Mouse (Mus musculus) gastrocnemius, postnatal 4 days (tissue): ENCODE data around the gene Tbc1d7. TPM values are rescaled to one million over a fixed set of nuclear protein-coding genes. Genes with fewer than 3 reads are reported as not detected.
A peak's percentile ranks its signal among the peaks of the same experiment; 100 is the strongest.

Source experiments
- DNase-seq, 2 experiments: peaks; one replicate each; pipeline ENCODE4 v3.0.0; 2021 to 2022; ENCODE audit warnings: low spot score in 2 of 2, mixed read lengths in 2 of 2
- total RNA-seq, 2 experiments: library from RNA; stranded (reverse); gene quantifications; 2 replicates each; pipeline ENCODE4 v1.2.3; 2021

Gene Tbc1d7
- total RNA-seq, 2 experiments from 2014 or later: 24.0 to 26.8 TPM

DNA sequence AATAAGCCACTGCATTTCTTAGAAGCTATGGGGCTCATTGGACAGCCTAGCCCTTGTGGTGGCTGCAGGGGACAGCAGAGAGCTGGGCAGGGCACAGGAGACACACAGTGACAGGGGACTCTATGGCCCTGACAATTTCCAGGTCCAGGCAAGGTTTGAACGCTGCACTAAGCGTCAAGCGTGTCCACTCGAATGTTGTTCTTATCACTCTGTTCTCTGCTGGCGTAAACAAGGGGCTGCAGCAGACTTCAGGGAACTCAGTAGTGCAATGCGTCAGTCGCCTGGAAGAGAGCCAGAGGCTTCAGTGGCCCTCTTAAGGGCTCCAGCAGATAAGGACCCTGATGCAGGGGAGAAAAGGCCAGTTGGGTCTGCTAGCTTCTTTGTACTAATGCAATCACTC, 24.7 kb upstream of the Tbc1d7 start:
- DNase-seq: no peak

DNA sequence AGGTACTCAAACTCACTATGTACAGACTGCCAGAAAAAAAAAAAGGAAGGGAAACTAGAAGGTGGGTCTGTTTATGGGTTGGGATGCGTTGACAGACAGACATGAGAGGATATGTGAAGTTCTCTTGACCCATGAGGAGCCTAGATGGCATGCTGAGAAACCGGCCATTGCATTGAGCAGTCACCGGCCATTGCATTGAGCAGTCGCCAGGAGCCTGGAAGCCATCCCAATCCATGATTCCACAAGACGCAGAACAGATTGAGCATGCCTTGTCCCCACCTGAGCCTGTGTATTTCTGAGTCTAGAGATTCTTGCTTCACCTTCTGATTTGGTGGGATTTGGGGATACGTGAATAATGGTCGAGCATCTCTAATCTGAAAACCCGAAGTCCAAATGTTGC, 22.6 kb upstream of the Tbc1d7 start:
- no peak for DNase-seq

DNA sequence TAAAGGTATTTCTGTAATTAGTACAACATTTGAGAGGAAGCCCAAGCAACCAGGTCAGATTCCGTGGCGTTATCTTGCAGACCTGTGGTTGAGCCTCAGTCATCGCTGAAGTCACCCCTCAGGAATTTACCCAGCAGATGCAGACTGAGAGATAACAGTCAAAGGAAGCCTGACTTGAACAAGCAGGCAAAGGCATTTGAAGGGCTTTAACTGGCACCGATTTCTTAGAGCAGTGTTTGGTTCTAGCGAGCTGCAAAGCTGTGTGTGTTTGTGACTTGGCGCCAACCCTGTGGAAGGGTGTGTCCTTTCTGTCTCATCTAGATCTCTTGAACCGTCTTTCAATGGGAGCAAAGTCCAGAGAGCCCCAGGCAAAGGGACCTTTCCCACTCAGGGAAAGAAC, 22.0 kb upstream of the Tbc1d7 start:
- DNase-seq: no peak

GRCm38 (mm10) chr13:43191741-43192192, 20.5 kb upstream of the Tbc1d7 start:
- no peak for DNase-seq

GRCm38 (mm10) chr13:43191290-43191689, 20.0 kb upstream of the Tbc1d7 start:
- DNase-seq: no peak

DNA sequence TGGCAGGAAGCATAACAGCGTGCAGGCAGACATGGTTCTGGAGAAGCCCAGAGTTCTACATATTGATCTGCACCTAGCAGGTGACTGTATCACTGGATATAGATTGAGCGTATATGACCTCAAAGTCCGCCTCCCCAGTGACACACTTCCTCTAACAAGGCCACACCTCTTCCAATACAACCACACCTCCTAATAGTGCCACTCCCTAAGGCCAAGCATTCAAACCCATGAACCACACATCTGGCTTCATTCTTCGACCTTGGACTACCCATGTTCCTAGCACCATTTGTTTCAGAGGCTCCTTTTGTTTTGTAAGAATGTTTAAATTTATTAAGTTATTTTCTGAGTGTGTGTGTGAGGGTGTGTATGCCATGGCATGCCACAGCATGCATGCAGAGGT, 16.4 kb upstream of the Tbc1d7 start:
- DNase-seq: no peak

GRCm38 (mm10) chr13:43183248-43184055, 12.2 kb upstream of the Tbc1d7 start:
- no peak for DNase-seq

GRCm38 (mm10) chr13:43182465-43183201, 11.3 kb upstream of the Tbc1d7 start:
- DNase-seq: peak; percentile 60 to 84

DNA sequence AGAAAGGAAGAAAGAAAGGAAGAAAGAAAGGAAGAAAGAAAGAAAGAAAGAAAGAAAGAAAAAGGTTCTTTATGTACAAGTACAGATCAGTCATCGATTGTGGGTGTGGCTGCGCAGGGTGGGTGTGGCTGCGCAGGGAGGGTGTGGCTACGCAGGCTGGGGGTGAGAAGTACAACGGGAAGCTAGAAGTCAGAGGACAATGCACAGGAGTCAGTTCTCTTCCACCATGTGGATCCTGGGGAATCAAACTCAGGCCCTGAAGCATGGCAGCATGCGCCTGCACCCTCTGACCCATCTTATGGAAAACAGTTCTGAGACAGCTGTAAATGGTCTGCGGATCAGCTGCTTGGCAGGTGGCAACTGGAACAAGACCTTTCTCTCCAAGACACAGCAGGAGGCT, 9.8 kb upstream of the Tbc1d7 start:
- no peak for DNase-seq

DNA sequence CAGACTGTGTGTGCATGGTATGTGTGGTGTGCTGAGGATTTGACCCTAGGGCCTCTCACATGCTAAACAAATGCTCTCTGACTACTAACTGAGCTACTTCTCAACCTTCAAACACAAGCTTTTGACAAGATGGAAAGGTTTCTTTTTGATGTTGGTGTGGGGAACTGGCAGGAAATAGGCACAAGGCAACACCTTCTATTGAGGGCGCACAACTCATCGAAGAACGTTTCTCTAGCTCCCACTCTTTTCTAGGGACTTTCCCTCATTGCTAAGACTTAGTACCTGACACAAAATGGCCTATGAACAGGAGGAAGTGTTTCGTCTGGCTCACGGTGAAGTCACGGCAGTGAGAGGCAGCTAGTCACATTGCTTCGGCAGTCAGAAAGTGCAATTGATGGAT, 6.0 kb upstream of the Tbc1d7 start:
- DNase-seq: no peak

DNA sequence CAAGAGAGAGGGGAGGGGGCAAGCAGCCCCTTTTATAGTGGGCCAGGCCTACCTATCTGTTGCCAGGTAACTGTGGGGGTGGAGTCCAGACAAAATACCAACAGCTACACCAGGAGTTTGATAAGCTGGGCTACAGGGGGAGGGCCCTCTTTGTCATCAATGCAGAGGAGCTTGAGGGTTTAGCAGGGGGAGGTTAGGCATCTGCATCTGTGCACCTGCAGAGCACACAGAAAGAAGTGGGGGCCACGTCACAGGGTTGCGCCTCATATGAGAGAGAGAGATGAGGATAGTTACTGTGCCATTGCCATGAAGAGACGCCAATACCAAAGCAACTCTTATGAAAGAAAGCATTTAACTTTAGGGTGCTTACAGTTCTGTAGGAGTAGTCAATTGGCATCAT, 5.4 kb upstream of the Tbc1d7 start:
- no peak for DNase-seq

DNA sequence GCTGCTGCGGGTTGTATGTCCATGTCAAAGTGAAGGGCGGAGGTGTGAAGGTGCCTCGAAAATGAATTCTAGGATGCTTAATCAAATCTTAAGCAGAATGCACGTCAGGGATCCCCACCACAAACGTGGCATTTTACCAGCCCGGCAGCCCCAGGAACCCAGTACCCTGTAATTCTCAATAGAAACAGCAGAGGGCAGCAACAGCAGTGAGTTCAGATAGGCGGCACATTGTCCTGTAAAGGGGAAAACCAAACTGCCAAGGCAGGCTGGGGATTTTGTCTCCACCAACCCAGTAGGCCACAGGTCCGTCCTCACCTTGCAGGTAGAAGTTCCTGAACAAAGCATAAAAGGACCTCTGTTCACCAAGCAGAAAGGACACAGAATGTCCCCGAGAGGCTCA, 2.0 kb upstream of the Tbc1d7 start:
- peak; percentile 41 to 69 for DNase-seq

DNA sequence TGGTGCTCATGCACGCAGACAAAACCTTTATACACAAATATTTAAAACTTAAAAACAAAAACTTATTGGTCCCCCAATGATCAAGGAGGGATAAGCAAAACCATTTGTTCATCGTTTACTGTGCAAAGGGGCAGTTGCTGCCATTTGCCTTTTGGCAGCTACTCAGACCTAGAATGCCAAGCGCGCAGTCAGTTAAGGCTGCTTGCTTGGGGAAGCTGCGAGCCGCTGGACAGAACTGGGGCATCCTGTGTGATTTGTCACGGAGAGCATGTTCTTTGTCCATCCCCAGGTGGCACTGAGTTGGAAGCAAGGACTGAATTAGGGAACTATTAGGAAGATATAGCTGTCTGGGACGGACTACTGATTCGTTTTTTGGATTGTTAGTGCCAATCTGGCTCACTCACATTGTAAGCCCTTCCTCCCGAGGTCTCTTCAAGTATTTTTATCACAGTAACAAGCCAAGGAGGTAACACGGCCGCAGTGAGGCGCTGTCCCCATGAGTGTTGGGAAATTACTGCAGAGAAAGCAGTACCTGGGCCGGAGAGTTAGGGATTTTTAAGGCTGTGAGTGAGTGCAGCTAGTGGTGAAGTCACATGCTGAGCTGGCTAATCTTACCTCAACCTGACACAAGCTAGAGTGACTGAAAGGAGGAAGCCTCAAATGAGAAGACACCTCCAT, 874 bp upstream of the Tbc1d7 start:
- DNase-seq: peak in 1 of 2 experiments; percentile 19

GRCm38 (mm10) chr13:43167721-43168120, 3.6 kb downstream of the Tbc1d7 start:
- no peak for DNase-seq

GRCm38 (mm10) chr13:43159429-43159828, 11.9 kb downstream of the Tbc1d7 start:
- no peak for DNase-seq

- DNase-seq: no peak
These were observed 13.0 kb downstream of the Tbc1d7 start for GRCm38 (mm10) chr13:43158281-43158680.

DNA sequence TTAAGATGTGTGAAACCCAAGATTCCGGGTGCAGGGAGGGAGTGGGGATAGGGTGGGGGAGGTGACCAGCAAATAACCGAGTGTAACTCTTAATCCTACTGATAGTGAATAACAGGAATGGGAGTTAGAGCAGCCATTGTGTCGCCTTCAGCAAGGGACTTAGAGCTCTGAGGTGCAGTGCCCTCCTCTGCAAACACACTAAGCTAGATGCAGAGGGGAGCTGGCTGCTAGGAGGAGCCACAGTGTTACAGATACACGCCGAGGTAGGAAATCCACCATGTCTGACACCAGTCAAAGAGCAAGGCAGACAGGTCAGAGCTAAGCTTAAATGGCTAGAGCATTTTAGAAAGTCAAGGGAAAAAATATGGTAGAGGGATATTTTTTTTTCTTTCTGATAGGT, 13.9 kb downstream of the Tbc1d7 start:
- no peak for DNase-seq

DNA sequence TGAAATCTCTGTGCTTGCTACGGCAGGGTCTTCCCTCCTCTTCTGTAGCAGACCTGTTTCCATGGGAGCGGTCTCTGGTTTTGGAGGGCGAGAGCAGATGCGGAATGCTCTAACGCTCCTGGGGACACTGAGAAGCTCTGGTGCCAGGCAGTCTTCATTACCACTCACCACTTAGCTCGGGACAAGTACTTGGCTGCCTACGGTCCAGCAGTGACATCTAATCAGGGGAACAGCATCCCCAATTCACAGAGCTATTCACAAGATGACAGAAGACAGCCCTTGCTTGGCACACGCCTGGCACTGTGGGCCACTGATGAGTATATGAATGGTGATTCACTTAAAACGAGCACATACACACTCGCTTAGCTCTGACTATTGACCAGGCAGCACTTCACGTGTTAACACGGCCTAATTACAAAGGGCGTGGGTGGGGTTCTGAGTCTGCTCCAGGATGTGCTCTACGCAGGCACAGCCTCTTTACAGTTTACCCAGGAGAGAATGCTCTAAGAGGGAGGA, 19.2 kb downstream of the Tbc1d7 start:
- DNase-seq: no peak

DNA sequence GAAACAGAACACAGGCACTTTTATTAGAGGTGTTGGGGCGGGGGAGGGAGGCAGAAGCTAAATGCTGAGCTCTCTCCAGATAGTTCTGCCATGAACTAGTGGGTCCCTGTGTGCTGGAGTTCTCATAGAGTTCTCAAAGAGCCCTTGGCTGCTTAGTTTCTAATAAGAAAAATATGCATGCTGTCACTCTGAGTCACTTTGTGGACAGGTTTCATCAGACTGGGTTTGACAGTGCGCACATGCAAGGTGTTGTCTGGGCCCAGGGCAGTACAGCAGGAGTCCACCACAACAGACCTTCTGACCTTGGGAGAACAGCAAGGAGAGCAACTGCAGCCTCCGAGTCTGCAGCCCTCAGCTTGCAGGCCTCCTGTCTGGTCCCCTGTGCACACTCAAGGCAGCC, 21.6 kb downstream of the Tbc1d7 start:
- no peak for DNase-seq

DNA sequence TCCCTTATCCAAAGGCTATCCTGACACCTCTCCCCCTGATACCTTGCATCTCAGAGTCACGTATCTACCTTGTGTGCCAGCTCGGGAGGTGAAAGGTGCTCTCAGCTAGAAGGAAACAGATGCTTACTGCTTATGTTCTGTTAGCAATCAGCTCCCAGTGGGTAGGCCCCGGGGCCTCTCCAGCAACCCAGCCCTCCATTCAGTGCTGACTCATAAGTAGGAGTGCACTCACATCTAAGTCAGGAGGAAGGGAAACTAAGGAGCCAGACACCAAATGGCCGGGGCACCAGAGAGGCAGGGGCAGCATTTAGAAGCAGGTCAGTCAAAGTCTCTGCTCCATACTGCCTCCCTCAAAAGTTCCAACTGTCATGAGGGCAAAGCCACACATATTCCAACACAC, 22.6 kb downstream of the Tbc1d7 start:
- DNase-seq: no peak

DNA sequence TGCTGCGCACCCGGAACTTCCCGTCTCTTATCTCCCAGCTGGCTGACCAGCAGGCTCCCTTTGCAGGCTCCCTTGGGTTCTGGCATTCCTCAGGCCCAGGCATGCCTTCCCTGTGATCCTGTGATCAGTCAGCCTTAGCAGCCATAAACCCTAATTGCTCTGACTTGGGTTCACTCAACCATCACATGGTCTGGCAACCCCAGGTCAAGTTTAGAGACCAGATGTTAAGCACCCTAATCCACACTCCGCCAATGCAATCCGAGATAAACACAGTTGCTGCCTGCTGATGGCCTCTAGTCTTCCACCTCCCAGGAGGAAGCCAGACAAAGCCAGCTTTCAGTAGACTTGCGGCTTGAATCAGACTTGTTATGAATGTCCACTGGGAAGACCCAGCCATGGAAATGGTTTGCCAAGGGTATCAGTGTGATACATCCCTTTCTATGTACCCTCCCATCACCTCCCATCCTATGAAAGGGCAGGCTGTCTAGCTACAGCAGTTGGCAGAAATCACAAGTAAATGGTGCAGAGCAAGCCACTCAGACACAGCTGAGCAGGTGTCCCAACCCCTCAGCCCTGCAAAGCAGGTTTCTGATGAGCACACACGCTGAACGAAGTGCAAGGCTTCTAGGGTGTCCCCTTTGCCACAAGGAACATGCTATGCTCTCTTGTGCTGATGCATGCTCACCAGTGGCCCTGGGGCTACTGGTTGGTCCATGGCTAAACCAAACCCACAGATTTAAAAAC, 24.6 kb downstream of the Tbc1d7 start:
- DNase-seq: no peak
